Mouse (Mus musculus) forebrain, embryonic 14.5 days (tissue): ENCODE measurements at regions not wholly inside any gene's neighbourhood (a gene's known extent, or its start where the extent isn't known, plus 50 kb on each side); places are given as distances from the start of the nearest gene placed in this dataset.

ENCODE experiments used
- ATAC-seq: fragments of 200-750 bp; cut with Nextera tagmentation; 2 replicates; pipeline ENCODE4 v1.8.0; 2017; ENCODE audit warnings: mild to moderate bottlenecking, moderate library complexity
- DNase-seq: peaks from one replicate; pipeline ENCODE4 v3.0.0-alpha.2; 2015; ENCODE audit warnings: low spot score
- H3K27ac ChIP-seq: fragments of 300-500 bp; sonication (generic); 2 replicates; pipeline ENCODE4 v1.5.1; 2014; ENCODE audit warnings: low read depth, mild to moderate bottlenecking, control low read depth, low read length, moderate library complexity
- H3K27me3 ChIP-seq: fragments of 300-500 bp; sonication (generic); replicated peaks from 2 replicates; pipeline ENCODE4 v1.6.1; 2014; ENCODE audit warnings: low read length, control low read depth, mixed read lengths; ENCODE audit not compliant: control insufficient read depth, insufficient read depth
- H3K36me3 ChIP-seq: fragments of 300-500 bp; sonication (generic); 2 replicates; pipeline ENCODE4 v1.6.1; 2014; ENCODE audit warnings: low read length, control low read depth; ENCODE audit not compliant: control insufficient read depth, insufficient read depth
- H3K4me1 ChIP-seq: fragments of 300-500 bp; sonication (generic); 2 replicates; pipeline ENCODE4 v1.6.1; 2014; ENCODE audit warnings: antibody characterized with exemption, low read length, control low read depth; ENCODE audit not compliant: control insufficient read depth, insufficient read depth
- H3K4me2 ChIP-seq: fragments of 300-500 bp; sonication (generic); 2 replicates; pipeline ENCODE4 v1.6.1; 2014; ENCODE audit warnings: mild to moderate bottlenecking, control low read depth, low read length
- H3K4me3 ChIP-seq: fragments of 300-500 bp; sonication (generic); 2 replicates; pipeline ENCODE4 v1.5.1; 2014; ENCODE audit warnings: low read depth, low read length, control low read depth
- H3K9ac ChIP-seq: fragments of 300-500 bp; sonication (generic); 2 replicates; pipeline ENCODE4 v1.6.1; 2014; ENCODE audit warnings: mild to moderate bottlenecking, low read length, control low read depth, moderate library complexity
- H3K9me3 ChIP-seq: fragments of 300-500 bp; sonication (generic); replicated peaks from 2 replicates; pipeline ENCODE4 v1.6.1; 2016; ENCODE audit warnings: low read length, control low read depth, mixed read lengths; ENCODE audit not compliant: control insufficient read depth
- WGBS: fragments of 180-500 bp; shearing (Covaris S2); extraction: QIAGEN DNeasy Blood & Tissue Kit; methylation state at CpG from one replicate; pipeline ENCODE4 v1.1.7; 2014; 5-methylcytosine and 5-hydroxymethylcytosine counted together

GRCm38 (mm10) chr1:143202182-143202581 lies 438.3 kb upstream of the B3galt2 start:
- Histone ChIP-seq H3K36me3 (no peaks in the 10 kb centered on the region), H3K4me1 (no peaks in the 10 kb centered on the region), H3K4me3 (no peak overlapping the region), H3K4me2 (no peak overlapping the region), H3K27me3 (no peaks in the 10 kb centered on the region), H3K27ac (no peak overlapping the region), H3K9ac (no peak overlapping the region), H3K9me3 (no peaks in the 10 kb centered on the region)
- ATAC-seq (no peak), DNase-seq (no peak)
- 89% methylated on average over 3 of the region's 3 CpGs for WGBS

DNA sequence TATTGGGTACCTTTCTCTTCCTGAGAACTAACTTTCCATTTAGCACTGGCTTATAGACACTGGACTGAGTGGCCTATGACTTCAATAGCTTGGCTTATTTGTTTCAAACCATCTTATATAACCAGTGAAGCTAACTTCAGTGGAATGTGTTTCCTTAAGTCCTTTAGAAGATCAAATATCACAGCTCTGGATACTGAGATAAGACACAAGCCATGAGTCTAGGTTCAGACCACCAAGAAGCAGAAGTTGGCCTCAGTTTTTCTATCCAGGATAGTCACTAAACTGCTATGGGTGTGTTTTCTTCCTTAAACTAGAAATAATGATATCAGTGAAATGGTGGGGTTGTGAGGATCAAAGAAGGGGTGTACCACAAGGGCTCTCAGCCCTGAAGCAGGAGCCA lies 436.4 kb upstream of the B3galt2 start:
- Histone ChIP-seq H3K4me3 (no peak overlapping the region), H3K36me3 (no peaks in the 10 kb centered on the region), H3K4me1 (no peaks in the 10 kb centered on the region), H3K9ac (no peak overlapping the region), H3K27me3 (no peaks in the 10 kb centered on the region), H3K4me2 (no peak overlapping the region), H3K9me3 (no peaks in the 10 kb centered on the region), H3K27ac (no peak overlapping the region)
- ATAC-seq (no peak), DNase-seq (no peak)

- no peaks in the 10 kb centered on the region for H3K27me3 ChIP-seq
- no peaks in the 10 kb centered on the region for H3K36me3 ChIP-seq
- H3K4me3 ChIP-seq = no peak overlapping the region
- H3K4me2 ChIP-seq = no peak overlapping the region
- no peak overlapping the region for H3K9ac ChIP-seq
- no peaks in the 10 kb centered on the region for H3K4me1 ChIP-seq
- peak; percentile 32 for DNase-seq
- no peaks in the 10 kb centered on the region for H3K9me3 ChIP-seq
- WGBS = 50% methylated on average over 3 of the region's 3 CpGs
- H3K27ac ChIP-seq = no peak overlapping the region
- ATAC-seq = peak; percentile 50; the same call in 1 of the 2 replicates
These were observed 433.5 kb upstream of the B3galt2 start for GRCm38 (mm10) chr1:143206995-143207394.

GRCm38 (mm10) chr1:143207399-143208065 lies 432.9 kb upstream of the B3galt2 start:
- Histone ChIP-seq H3K27ac (no peak overlapping the region), H3K27me3 (no peaks in the 10 kb centered on the region), H3K4me3 (no peak overlapping the region), H3K4me2 (no peak overlapping the region), H3K9ac (no peak overlapping the region), H3K36me3 (no peaks in the 10 kb centered on the region), H3K9me3 (no peaks in the 10 kb centered on the region), H3K4me1 (no peaks in the 10 kb centered on the region)
- 0 out of 2 replicates have a peak, but pooled peaks have one; percentile 46 for ATAC-seq
- peak; percentile 23 for DNase-seq
- 44% methylated on average over 6 of the region's 6 CpGs for WGBS

- H3K9me3 ChIP-seq = no peaks in the 10 kb centered on the region
- H3K4me3 ChIP-seq = no peak overlapping the region
- no peak overlapping the region for H3K9ac ChIP-seq
- H3K4me1 ChIP-seq = no peaks in the 10 kb centered on the region
- H3K36me3 ChIP-seq = no peaks in the 10 kb centered on the region
- no peak overlapping the region for H3K27ac ChIP-seq
- no peak overlapping the region for H3K4me2 ChIP-seq
- no peaks in the 10 kb centered on the region for H3K27me3 ChIP-seq
- ATAC-seq (no peak), DNase-seq (no peak)
These were observed 423.1 kb upstream of the B3galt2 start for GRCm38 (mm10) chr1:143217401-143217800.

- 87% methylated on average over 7 of the region's 7 CpGs for WGBS
- no peaks in the 10 kb centered on the region for H3K9me3 ChIP-seq
- no peak overlapping the region for H3K4me3 ChIP-seq
- H3K4me1 ChIP-seq = no peaks in the 10 kb centered on the region
- no peak overlapping the region for H3K9ac ChIP-seq
- no peaks in the 10 kb centered on the region for H3K27me3 ChIP-seq
- no peak overlapping the region for H3K27ac ChIP-seq
- DNase-seq (no peak), ATAC-seq (no peak)
- no peak overlapping the region for H3K4me2 ChIP-seq
- H3K36me3 ChIP-seq = no peaks in the 10 kb centered on the region
These were observed 408.5 kb upstream of the B3galt2 start for GRCm38 (mm10) chr1:143231969-143232368.

DNA sequence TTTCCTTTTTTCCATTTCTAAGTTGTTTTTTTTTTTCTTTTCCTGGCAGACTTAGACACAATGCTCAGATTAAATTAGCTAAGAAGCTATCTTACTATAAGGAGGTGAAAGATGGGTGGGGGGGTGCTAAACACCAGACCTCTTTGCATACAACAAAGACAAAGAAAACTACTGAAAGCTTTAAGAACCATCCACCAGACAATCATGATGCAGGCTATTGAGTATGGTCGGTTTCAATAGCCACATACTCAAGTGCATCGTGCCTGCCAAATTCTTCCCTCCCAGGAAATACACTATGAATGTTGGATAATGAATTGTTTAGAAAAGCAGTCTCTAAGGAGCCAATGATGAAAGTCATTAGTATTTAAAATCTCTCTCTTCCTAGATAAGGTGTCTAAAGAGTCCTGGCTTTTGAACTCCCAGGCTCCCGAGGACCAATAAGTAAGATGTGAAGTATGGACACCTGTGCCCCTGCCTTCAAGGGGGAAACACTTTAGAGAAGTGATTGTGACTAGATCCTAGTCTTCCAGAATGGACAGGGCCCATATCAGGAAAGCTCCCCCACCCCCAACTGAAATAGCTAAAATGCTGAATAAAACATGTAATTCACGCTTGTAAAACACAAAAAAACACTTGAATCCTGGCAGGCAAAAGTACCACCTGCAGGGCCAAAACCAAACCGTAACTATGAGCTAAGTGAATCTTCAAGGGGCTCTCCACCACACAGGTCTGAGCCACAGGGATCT lies 381.8 kb upstream of the B3galt2 start:
- H3K36me3 ChIP-seq = no peaks in the 10 kb centered on the region
- 20% methylated on average over 5 of the region's 5 CpGs for WGBS
- H3K9me3 ChIP-seq = no peaks in the 10 kb centered on the region
- no peak overlapping the region for H3K4me2 ChIP-seq
- DNase-seq (peak; percentile 50), ATAC-seq (peak; percentile 84)
- H3K27me3 ChIP-seq = no peaks in the 10 kb centered on the region
- no peak overlapping the region for H3K27ac ChIP-seq
- H3K4me3 ChIP-seq = no peak overlapping the region
- H3K4me1 ChIP-seq = no peaks in the 10 kb centered on the region
- H3K9ac ChIP-seq = no peak overlapping the region

- ATAC-seq = no peak
- H3K27ac ChIP-seq = no peak overlapping the region
- H3K4me3 ChIP-seq = no peak overlapping the region
- H3K36me3 ChIP-seq = no peaks in the 10 kb centered on the region
- H3K27me3 ChIP-seq = no peaks in the 10 kb centered on the region
- no peak overlapping the region for H3K4me2 ChIP-seq
- H3K9ac ChIP-seq = no peak overlapping the region
- 86% methylated on average over 11 of the region's 11 CpGs for WGBS
- DNase-seq = no peak
- no peaks in the 10 kb centered on the region for H3K4me1 ChIP-seq
- no peaks in the 10 kb centered on the region for H3K9me3 ChIP-seq
These were observed 377.0 kb upstream of the B3galt2 start for GRCm38 (mm10) chr1:143263263-143264038.

GRCm38 (mm10) chr1:143265216-143265615 lies 375.2 kb upstream of the B3galt2 start:
- ATAC-seq = 0 out of 2 replicates have a peak, but pooled peaks have one; percentile 20
- Histone ChIP-seq H3K9ac (no peak overlapping the region), H3K4me1 (no peaks in the 10 kb centered on the region), H3K4me3 (no peak overlapping the region), H3K27ac (no peak overlapping the region), H3K9me3 (no peaks in the 10 kb centered on the region), H3K36me3 (no peaks in the 10 kb centered on the region), H3K4me2 (no peak overlapping the region), H3K27me3 (no peaks in the 10 kb centered on the region)
- no peak for DNase-seq
- 55% methylated on average over 4 of the region's 4 CpGs for WGBS
